Mouse (Mus musculus) heart, postnatal 0 days (tissue): Measurements from ENCODE around the gene Tmem50a. TPM values are rescaled to one million over a fixed set of nuclear protein-coding genes. Genes with fewer than 3 reads are reported as not detected.

Source experiments
- ATAC-seq: fragments of 200-750 bp; cut with Nextera tagmentation; 2 replicates; pipeline ENCODE4 v1.8.0; 2017; ENCODE audit warnings: low read depth, moderate number of reproducible peaks, moderate library complexity; ENCODE audit not compliant: insufficient read depth
- DNase-seq: peaks from one replicate; pipeline ENCODE4 v3.0.0-alpha.2; 2016; ENCODE audit warnings: low spot score
- H3K27ac ChIP-seq: fragments of 300-500 bp; sonication (generic); 2 replicates; pipeline ENCODE4 v1.5.1; 2014; ENCODE audit warnings: low read depth, mild to moderate bottlenecking
- H3K27me3 ChIP-seq: fragments of 300-500 bp; sonication (generic); 2 replicates; pipeline ENCODE4 v1.6.1; 2014; ENCODE audit warnings: low read length, mixed read lengths; ENCODE audit not compliant: control insufficient read depth, insufficient read depth
- H3K36me3 ChIP-seq: fragments of 300-500 bp; sonication (generic); replicated peaks from 2 replicates; pipeline ENCODE4 v1.6.1; 2014; ENCODE audit warnings: low read length, mixed read lengths; ENCODE audit not compliant: control insufficient read depth, insufficient read depth
- H3K4me1 ChIP-seq: fragments of 300-500 bp; sonication (generic); 2 replicates; pipeline ENCODE4 v1.6.1; 2014; ENCODE audit warnings: antibody characterized with exemption; ENCODE audit not compliant: control insufficient read depth, insufficient read depth
- H3K4me2 ChIP-seq: fragments of 300-500 bp; sonication (generic); 2 replicates; pipeline ENCODE4 v1.6.1; 2014; ENCODE audit warnings: low read depth, mild to moderate bottlenecking, low read length, moderate library complexity
- H3K4me3 ChIP-seq: fragments of 300-500 bp; sonication (generic); 2 replicates; pipeline ENCODE4 v1.5.1; 2014; ENCODE audit warnings: low read depth, low read length
- H3K9ac ChIP-seq: fragments of 300-500 bp; sonication (generic); replicated peaks from 2 replicates; pipeline ENCODE4 v1.6.1; 2014; ENCODE audit warnings: low read depth, low read length, mixed read lengths
- H3K9me3 ChIP-seq: fragments of 300-500 bp; sonication (generic); replicated peaks from 2 replicates; pipeline ENCODE4 v1.6.1; 2016; ENCODE audit warnings: low read length; ENCODE audit not compliant: control insufficient read depth
- CTCF ChIP-seq: IDR thresholded peaks from 2 replicates; pipeline ENCODE4 v1.5.1; 2016; ENCODE audit warnings: antibody characterized with exemption, control low read depth, low read depth
- EP300 ChIP-seq: IDR thresholded peaks from 2 replicates; pipeline ENCODE4 v1.6.1; 2016; ENCODE audit warnings: antibody characterized with exemption, low read depth
- WGBS: fragments of 180-500 bp; shearing (Covaris S2); extraction: QIAGEN DNeasy Blood & Tissue Kit; methylation state at CpG from one replicate; pipeline ENCODE4 v1.1.7; 2014; 5-methylcytosine and 5-hydroxymethylcytosine counted together
- polyA plus RNA-seq: library from polyadenylated mRNA; unstranded; fragments of >200 nt; fragmentation: Nextera tagmentation; extraction: Ambion mirVana; gene quantifications from 2 replicates; pipeline ENCODE4 v1.2.1, GENCODE M21; 2015
- total RNA-seq: library from RNA; depleted of rRNA; stranded (reverse); fragments of >200 nt; gene quantifications from 2 replicates; pipeline ENCODE4 v1.2.3, GENCODE M21; 2014; ENCODE audit warnings: low replicate concordance

Tmem50a gene
- total and polyA plus RNA-seq, 2 experiments from 2014 or later, result 117 to 160 TPM

DNA sequence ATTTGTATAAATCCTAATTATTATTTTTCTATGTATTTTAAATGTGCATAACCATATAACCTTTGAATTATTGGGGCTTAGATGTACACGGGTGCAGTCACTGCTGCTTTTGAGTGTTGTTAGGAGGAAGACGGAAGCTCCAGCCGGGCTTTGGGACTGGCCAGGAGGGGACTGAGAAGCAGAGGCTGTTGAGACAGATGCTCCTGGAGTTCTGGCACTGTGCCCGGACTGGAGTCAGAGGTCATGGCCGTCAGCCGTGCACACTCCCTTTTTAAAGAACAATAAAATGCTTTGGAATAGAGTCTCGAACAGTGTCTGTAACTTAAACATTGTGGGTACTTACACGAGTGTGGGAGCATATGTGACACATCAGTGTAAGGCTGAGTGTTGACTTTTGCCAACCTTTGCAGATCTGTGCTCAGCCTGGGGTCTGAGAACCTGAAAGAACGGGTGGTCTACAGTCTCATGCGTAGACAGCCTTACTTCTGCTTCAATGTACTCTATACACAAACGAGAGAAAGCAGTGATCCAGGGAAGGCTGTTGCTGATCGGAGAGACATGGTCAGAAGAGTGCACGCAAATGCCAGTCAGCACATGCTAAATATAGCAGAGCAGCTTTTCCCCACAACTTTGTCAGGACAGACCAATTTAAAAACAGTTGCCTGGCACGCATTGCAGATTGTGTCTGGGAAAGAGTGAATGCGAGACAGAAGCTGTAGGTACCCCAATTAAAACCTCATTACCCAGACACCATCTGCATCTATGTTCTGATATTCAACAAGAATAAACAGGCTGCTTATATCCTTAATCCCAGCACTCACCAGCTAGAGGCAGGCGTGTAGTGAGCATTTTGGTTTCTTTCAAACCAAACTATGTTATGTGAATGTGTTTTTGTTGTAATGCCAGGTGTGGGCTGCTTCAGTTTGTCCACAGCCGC is 22.7 kb upstream of the Tmem50a start:
- 0 out of 2 replicates have a peak, but pooled peaks have one; percentile 39 for TF ChIP-seq EP300
- TF ChIP-seq CTCF, result no peak
- DNase-seq, result peak; percentile 74

DNA sequence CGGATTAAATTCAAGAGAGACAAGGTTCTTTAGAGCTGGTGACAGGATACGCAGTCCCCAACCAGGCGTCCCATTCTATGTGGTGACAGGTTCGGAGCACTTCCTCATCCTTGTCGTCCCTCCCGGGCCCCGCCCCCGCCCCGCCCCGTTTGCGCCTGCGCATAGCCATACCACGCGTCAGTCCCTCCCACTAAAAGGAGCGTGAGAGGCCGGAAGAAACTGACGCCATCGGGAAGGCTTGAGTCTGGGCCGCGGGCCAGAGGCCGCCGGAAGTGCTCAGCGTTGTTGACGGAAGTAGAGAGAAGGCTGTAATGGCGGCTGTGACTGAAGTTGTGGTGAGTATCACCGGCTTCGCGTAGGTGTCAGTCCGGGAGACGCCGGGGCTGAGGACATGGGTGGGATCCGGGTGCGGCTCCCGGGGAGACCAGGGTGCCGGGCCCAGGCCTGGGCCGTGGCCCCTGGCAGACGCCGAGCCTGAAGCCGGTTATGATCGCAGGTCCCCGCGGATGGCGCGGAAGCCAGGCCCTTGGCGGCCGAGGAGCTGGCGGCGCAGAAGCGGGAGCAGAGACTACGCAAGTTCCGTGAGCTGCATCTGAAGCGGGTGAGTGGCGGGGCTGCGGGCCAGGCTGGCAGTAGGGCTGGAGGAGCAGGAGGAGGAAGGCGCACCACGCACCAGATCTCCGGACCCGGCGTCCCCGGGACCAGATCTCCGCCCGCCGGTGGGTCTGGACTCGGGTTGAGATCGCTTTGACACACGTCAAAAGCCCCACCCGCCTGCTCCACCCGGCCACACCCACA is 16.1 kb upstream of the Tmem50a start, which contains the start of gene Syf2:
Gene Syf2 (plus strand): TSS at position 215 of the 798 bp plus-strand sequence.
- ATAC-seq (peak; percentile 96), DNase-seq (peak; percentile 96)
- Histone ChIP-seq H3K9me3 (no peaks in the 10 kb centered on the region), H3K27me3 (no peaks in the 10 kb centered on the region), H3K36me3 (peaks cover 57% of the 10 kb centered on the region), H3K9ac (peak within 1 kb of the TSS; percentile 82), H3K27ac (peak within 1 kb of the TSS; percentile 91), H3K4me3 (peak within 1 kb of the TSS; percentile 95), H3K4me1 (peaks cover 8% of the 10 kb centered on the region), H3K4me2 (peak within 1 kb of the TSS; percentile 86)
- under 1% methylated on average over 68 of the region's 68 CpGs for WGBS
- TF ChIP-seq CTCF (no peak), EP300 (peak; percentile 88; the same call in 1 of the 2 replicates)

More for the DNA sequence above, 22.7 kb upstream of the Tmem50a start:
- Histone ChIP-seq H3K36me3 (peaks cover 42% of the 10 kb centered on the region), H3K9me3 (no peaks in the 10 kb centered on the region), H3K4me1 (no peaks in the 10 kb centered on the region; the same call in 1 of the 2 replicates), H3K9ac (no peak overlapping the region), H3K27ac (peak overlapping the region; percentile 88), H3K4me2 (peak overlapping the region; percentile 52), H3K27me3 (no peaks in the 10 kb centered on the region), H3K4me3 (no peak overlapping the region)
- WGBS, result 19% methylated on average over 17 of the region's 17 CpGs
- peak; percentile 77 for ATAC-seq

- WGBS, result 14% methylated on average over 9 of the region's 9 CpGs
- ATAC-seq, result no peak
- H3K9ac ChIP-seq, result peak overlapping the region; percentile 31; the same call in 1 of the 2 replicates
Measured at GRCm38 (mm10) chr4:134930190-134930589, 15.4 kb upstream of the Tmem50a start.

DNA sequence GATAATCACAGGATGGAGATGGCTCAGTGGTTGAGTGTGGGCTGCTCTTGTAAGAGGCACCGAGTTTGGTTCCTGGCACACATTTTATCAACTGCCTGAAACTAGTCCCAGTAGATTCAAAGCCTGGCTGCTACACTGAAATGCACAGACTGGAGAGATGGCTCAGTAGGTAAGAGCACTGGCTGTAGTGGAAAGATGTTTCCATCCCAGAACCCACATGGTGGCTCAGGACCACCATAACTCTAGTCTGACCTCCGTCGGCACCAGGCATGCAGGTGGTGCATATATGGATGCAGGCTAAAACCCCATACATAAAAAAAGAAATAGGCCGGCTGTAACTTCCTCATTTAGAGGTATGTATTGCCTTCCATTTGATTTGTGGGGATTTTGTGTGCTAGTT is 14.7 kb upstream of the Tmem50a start:
- Histone ChIP-seq H3K27me3 (no peaks in the 10 kb centered on the region), H3K4me3 (no peak overlapping the region), H3K9me3 (no peaks in the 10 kb centered on the region), H3K27ac (no peak overlapping the region), H3K4me2 (no peak overlapping the region), H3K9ac (no peak overlapping the region), H3K4me1 (peaks cover 8% of the 10 kb centered on the region), H3K36me3 (peaks cover 52% of the 10 kb centered on the region)
- WGBS, result 80% methylated on average over 4 of the region's 4 CpGs
- ATAC-seq (no peak), DNase-seq (no peak)
- TF ChIP-seq EP300 (no peak), CTCF (no peak)

More at GRCm38 (mm10) chr4:134930190-134930589, 15.4 kb upstream of the Tmem50a start:
- no peak for TF ChIP-seq CTCF
- no peak for TF ChIP-seq EP300
- Histone ChIP-seq H3K4me1 (peaks cover 8% of the 10 kb centered on the region), H3K27me3 (no peaks in the 10 kb centered on the region), H3K9me3 (no peaks in the 10 kb centered on the region), H3K27ac (peak overlapping the region; percentile 81), H3K4me3 (peak overlapping the region; percentile 95), H3K4me2 (peak overlapping the region; percentile 64), H3K36me3 (peaks cover 57% of the 10 kb centered on the region)
- no peak for DNase-seq

GRCm38 (mm10) chr4:134928464-134928836 is 13.6 kb upstream of the Tmem50a start:
- peaks cover 41% of the 10 kb centered on the region for H3K36me3 ChIP-seq
- H3K4me2 ChIP-seq, result no peak overlapping the region
- H3K9me3 ChIP-seq, result no peaks in the 10 kb centered on the region
- peaks cover 8% of the 10 kb centered on the region for H3K4me1 ChIP-seq
- H3K27ac ChIP-seq, result no peak overlapping the region
- TF ChIP-seq EP300 (no peak), CTCF (no peak)
- DNase-seq (no peak), ATAC-seq (no peak)
- WGBS, result 76% methylated on average over 1 of the region's 1 CpGs
- H3K4me3 ChIP-seq, result no peak overlapping the region
- H3K27me3 ChIP-seq, result no peaks in the 10 kb centered on the region
- no peak overlapping the region for H3K9ac ChIP-seq
